Mouse (Mus musculus): ENCODE data around the gene Krba1. TPM values are rescaled to one million over a fixed set of nuclear protein-coding genes. Genes with fewer than 3 reads are reported as not detected.

Krba1 gene
- total RNA-seq (2021), result 10 to 100 TPM; 32.5 to 40.1 TPM

- peak; percentile 86 for DNase-seq
Measured at GRCm38 (mm10) chr6:48395105-48396007, at the start of gene Krba1. Gene Krba1, plus strand, starts transcription at chr6:48395586.

GRCm38 (mm10) chr6:48358897-48359296 lies 36.5 kb upstream of the Krba1 start:
- DNase-seq, result no peak

GRCm38 (mm10) chr6:48366322-48366996 lies 28.9 kb upstream of the Krba1 start:
- no peak for DNase-seq

DNA sequence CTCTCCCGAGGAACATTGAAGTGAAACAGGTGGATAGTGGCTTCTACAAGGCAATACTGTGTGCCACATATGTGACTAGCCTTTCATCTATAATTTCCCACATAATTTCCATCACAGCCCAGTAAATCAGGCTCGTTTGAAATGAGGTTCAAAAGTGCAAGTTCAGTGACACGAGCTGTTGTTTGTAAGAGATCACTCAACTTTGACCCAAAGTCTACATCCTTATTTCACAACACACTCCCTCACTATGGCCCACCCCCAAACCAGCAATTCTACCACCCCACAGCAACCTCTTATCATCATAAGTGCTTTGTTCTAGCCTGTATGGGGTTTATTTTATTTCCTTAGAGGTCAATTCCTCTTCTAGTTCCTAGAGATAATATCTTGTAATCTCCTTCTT lies 7.2 kb upstream of the Krba1 start:
- DNase-seq, result no peak

GRCm38 (mm10) chr6:48393811-48394210 lies 1.6 kb upstream of the Krba1 start:
- no peak for DNase-seq

DNA sequence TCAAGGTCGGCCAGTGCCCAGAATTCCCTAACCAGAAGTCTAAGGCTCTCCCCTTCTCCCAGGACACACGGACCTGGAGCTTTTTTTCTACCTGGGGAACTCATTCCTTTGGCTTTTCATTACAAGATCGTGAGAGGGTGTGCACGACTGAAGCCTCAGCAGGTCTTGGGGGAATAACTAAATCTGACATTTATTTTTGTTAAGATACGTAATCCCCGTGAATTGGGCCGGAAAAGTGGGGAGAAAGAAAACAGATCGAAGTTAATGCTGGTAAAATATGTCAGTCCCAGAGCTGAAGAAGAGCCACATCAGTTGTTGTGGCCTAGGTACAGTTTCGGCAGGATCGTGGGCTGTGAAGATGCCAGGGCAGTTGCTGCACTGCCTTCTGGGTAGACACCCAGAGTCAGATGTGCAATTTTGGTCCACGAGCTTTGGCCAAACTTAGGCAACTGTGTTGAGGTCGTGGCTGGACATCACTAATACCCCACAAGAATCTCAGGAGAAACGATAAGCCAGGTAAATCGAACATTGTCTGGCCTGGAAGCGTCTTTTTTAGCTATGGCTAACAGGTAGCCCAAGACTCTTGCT lies 716 bp downstream of the Krba1 start:
- DNase-seq, result no peak

DNA sequence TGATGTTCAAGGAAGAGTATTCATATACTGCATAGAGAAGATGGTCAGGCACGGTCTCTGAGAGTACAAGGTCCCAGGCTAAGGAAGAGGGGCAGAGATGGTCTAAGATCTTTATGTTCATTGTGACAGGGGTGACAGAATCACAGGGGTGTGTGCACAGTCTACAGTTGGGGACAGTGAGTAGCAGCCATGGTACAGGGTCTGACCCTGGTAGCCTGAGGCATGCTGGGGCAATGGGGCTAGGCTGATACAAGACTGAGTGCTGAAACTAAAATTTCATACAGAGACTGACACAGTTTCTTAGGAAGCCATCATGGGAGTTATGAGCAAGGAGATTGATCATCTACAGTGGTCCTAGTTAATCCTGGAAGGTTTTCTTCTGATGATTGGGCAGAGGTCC lies 1.3 kb downstream of the Krba1 start:
- no peak for DNase-seq

DNA sequence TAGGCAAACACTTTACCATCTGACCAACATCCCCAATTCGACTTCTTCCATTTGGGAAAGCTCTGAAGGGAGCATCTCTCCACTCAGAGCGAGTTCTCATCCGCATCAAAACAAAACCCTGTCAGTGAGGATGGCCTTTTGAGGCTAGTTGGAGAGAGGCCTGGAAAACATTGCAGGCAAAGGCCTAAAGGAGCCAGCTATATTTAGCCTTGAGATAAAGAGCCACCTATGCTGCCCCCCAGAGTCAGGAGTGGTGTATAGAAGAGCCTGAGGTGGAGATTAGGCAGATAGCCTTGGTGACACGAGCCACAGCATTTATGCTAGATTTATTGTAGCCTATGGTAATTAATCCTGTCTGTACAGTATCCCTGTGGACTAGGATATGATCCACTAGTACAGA lies 1.9 kb downstream of the Krba1 start:
- DNase-seq, result peak; percentile 56

GRCm38 (mm10) chr6:48399906-48400305 lies 4.5 kb downstream of the Krba1 start:
- no peak for DNase-seq

GRCm38 (mm10) chr6:48404071-48404470 lies 8.7 kb downstream of the Krba1 start:
- no peak for DNase-seq

DNA sequence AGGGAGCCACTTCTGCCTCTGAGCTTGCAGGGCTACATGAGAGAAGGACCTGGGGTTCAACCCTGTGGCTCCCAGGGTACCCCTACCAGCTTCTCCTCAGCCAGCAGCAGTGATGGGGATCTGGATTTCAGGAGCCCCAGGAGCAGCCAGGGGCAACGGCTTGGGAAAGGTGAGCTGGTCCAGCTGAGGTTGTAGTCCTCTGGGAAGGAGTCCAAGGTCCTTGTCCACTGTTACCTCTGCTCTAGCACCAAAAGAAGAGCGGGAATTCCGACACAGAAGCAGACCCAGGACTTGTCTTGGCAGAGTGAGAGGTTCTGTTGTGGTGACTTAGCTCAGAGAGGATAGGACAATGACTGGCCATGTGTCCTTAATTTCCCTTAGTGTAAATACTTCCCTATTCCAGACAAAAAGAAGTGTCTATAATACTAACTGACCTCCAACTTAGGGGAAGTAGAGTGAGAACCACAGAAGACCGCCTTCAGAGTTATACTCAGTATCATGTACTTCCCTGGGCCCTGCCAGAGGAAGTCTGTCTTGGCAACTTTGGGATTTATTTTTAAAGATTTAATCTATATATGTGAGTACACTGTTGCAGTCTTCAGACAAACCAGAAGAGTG lies 14.4 kb downstream of the Krba1 start:
- DNase-seq, result no peak

GRCm38 (mm10) chr6:48410551-48410950 lies 15.2 kb downstream of the Krba1 start:
- DNase-seq, result no peak

DNA sequence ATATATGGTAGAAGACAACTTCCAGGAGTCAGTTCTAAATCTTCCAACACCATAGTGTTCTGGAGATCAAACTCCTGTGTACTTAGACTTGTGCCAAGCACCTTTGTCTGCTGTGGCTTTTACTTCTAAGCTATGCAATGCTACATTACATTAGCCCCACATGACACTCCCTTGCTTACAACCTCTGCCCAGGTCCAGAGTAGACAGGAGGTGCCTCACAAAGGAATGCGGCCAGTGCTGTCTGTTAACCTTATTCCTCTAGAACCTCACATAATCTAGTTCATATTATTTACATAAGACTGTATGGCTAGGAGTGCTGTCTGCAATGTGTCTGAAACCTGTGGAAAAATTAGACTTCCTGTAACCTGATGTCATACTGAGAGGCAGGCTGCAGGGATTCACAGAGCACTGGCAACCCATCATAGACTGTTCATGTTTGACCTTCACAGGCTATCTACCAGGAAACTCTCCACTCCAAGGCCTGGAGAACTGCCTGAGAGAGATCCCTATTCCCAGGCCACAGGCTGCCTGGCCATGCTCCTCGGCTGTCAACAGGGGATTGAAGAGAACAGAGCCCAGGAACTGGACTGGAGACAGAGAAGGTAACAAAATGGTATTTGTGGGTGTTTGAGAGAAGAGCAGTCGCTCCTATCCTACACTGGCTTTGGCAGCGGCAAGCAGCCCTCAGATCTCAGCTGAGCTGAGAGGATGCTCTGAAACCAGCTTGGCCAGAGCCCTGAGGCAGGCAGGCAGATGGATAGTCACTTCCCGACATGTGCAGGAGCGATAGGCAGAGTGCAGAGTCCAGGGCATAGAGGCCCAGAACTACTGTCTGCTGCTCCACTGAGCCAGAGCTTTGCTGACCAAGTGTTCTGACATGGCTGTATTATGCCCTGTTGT lies 16.1 kb downstream of the Krba1 start:
- peak; percentile 41 for DNase-seq

GRCm38 (mm10) chr6:48412147-48412546 lies 16.8 kb downstream of the Krba1 start:
- no peak for DNase-seq

DNA sequence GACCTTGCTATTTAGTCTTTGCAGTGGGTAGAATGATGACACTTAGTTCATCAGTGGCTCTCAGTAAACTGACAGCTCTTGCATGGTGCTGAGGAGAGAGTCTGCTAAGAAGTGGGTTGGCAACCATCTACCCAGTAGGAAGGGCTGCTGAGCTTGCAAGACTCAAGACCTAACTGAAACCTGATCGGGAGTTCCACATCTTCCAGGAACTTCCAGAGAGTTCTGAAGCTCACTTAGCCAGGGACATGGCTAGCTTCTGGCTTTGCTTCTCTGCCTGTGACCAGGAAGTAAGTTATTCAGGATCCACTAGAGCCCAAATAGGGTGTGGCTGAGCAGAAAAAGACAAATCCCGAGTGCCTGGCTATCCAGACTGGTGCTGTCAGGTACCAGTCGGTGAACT lies 17.3 kb downstream of the Krba1 start:
- DNase-seq, result no peak

- DNase-seq, result peak; percentile 4
Measured at GRCm38 (mm10) chr6:48413081-48413480, 17.7 kb downstream of the Krba1 start.

GRCm38 (mm10) chr6:48414886-48415285 lies 19.5 kb downstream of the Krba1 start:
- DNase-seq, result no peak

GRCm38 (mm10) chr6:48415636-48416035 lies 20.2 kb downstream of the Krba1 start:
- DNase-seq, result no peak

DNA sequence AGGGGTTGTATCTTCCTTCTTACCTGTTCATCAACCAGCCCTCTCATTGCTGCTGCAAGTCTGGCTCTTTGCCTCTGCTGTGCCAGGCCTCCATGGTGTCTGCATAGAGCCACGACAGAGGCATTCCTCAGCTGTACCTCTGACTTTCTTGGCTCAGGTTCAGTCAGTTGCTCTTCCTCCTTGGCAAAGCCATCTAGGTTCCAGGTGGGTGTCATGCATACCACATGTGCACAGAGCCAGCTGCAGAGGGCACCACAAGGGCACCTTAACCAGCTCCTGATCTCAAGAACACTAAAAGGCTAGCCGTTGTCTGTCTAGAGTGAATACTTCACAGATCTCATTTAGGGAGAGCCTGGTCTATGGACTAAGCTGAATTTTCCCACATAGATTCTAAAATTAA lies 21.1 kb downstream of the Krba1 start:
- no peak for DNase-seq

GRCm38 (mm10) chr6:48420647-48421046 lies 25.3 kb downstream of the Krba1 start:
- DNase-seq, result no peak

DNA sequence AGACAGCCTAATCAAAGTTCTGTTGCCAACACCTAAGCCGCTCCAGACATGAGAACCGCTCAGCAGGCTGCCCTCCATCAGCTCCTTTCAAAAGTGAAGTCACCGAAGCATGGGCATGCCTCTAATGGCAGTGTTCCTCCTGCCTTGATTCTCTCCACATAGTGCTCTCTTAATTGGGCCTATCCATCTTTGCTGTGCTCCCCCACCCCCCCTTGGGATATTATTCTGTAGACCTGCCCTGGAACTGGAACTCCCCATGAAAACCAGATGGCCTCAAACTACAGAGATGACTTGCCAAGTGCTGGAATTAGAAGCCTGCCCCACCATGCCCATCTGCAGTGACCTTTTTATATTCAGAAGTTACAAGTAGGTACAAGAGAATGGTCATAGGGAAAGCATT lies 27.9 kb downstream of the Krba1 start:
- DNase-seq, result no peak

DNA sequence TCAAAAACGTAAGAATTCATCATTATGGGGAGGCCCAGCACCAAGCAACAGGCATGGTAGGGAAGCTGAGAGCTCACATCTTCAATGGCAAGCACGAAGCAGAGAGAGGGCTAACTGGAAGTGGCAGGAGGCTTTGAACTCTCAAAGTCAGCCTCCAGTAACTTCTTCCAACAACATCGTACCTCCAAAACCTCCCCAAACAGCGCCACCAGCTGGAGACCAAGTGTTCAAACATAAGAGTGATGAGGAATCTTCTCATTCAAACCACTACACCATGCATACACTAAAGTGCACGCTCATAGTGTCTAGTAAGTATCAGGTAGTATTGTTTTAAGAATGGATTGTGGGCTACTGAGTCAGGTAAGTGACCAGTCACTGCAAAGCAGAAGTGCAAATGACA lies 28.7 kb downstream of the Krba1 start:
- DNase-seq, result no peak
